Mouse (Mus musculus) left cerebral cortex, postnatal 4 days (tissue): ENCODE results near the gene Ifi47. TPM values are rescaled to one million over a fixed set of nuclear protein-coding genes. Genes with fewer than 3 reads are reported as not detected.
A peak's percentile ranks its signal among the peaks of the same experiment; 100 is the strongest.
"Not testable (repeated sequence)": the region's sequence is repeated elsewhere in the genome, so short reads cannot be mapped to it uniquely, and the experiment has no call there.

ENCODE experiments used
- DNase-seq: peaks from one replicate; pipeline ENCODE4 v3.0.0-alpha.2; 2022
- intact Hi-C: fragments of 180-260 bp; cut with DNase I; formaldehyde crosslinking; loops from one replicate; pipeline ENCODE4 v1.15.1; 2025
- total RNA-seq, 2 experiments: library from RNA; stranded (reverse); gene quantifications; 2 replicates each; pipeline ENCODE4 v1.2.3; 2021

Gene Ifi47
- under 1 TPM; 0.48 to 0.90 TPM for total RNA-seq

DNA sequence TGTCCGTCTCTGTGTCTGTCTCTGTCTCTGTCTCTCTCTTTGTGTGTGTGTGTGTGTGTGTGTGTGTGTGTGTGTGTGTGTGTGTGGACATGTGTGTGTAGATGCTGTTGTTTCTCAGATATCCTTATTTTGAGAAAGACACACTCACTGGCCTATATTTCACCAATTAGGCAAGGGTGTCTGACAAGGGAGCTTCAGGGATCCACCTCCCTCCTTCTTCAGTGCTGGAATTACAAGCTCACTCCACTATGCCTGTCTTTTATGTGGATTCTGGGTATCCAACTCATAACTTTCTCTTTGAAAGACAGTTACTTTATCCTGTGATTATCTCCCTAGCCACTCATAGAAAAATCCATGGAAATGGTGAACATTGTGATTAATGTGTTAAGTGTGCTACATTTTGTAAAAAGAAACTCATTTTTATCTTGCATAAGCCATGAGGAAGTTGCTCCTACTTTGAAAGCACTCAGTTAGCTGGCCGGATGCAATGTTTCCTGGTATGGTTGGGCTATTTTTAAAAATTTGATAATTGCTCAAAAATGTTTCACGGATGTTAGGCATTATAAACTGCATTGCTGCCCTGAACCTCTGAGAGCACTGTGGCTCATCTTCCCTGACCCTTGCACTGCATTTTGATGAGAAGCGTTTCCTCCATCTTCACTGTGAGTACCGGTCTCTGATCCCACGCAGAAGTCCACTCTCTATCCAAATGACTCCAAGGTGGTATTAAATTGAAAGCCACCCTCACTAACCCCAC is at the start of gene Ifi47:
Gene Ifi47 (plus strand): TSS at position 587 of the 757 bp plus-strand sequence.
- DNase-seq, intact Hi-C loops: not testable (repeated sequence)

DNA sequence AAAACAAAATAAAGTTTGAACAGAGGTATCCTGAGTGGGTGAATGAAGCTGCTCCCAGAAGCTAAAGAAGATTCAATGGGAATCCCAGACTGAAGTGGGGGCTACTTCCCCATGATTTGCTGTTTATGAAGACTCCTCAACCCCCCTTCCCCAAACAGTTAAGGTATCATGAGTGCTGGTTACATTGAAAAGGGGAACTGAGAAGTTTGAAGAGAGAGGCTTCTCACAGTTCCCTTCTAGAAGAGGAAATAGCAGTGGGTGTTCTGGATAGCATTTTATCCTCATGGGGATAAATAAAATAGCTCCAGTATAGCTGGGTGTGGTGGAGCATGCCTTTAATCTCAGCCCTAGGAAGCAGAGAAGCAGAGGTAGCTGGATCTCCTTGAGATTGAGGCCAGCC is 26.3 kb upstream of the Ifi47 start:
- intact Hi-C loops, DNase-seq: not testable (repeated sequence)

DNA sequence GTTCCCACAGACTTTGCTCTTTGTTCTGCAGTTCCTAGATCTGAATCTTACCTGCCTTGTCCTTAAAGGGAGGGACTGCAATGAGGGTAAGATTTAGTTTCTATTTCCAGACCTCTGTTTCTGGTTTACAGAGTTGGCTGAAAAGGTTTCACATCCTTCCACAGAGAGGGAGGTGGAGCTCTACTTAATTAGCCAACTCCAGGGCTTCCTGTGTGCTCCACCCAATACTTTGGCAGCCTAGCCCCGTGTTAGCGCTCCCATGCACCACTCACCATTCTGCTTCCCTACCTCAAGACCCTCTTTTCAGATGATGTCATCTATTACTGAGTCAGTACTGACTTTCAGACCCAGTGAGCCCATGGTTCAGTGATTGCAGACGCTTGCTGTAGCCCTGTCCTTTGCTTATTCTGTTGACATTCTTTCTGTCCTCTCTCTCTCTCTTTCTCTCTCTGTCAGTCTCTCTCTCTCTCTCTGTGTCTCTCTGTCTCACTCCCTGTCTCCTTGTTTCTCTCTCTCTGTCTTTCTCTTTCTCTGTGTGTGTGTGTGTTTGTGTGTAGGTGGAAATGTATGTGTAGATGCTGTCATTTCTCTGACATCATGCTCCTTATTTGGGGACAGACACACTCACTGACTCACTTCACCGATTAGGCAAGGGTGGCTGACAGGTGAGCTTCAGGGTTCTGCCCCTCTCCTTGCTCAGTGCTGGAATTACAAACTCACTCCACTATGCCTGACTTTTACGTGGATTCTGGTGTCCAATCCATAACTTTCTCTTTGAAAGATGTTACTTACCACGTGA is 25.1 kb upstream of the Ifi47 start, which contains the start of gene 9930111J21Rik2:
Gene 9930111J21Rik2 (minus strand): TSS at position 150 of the 799 bp plus-strand sequence.
- intact Hi-C loops, DNase-seq: not testable (repeated sequence)

DNA sequence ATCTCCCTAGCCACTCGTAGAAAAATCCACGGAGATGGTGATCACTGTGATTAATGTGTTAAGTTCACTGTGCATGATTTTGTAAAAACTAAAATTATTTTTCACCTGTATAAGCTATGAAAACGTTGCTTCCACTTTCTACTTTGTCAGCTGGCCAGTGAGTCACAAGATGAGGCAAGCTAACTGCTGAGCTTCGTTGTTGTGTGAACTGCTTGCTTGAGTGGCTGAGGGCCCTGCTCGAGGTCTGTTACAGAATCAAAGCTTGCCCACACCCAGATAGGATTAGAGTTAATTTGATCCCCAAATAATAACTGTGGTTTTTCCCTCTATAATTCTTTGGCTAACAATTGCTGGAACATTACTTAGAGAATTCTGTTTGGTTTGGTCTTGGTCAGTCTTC is 24.5 kb upstream of the Ifi47 start:
- intact Hi-C loops: not testable (repeated sequence)

DNA sequence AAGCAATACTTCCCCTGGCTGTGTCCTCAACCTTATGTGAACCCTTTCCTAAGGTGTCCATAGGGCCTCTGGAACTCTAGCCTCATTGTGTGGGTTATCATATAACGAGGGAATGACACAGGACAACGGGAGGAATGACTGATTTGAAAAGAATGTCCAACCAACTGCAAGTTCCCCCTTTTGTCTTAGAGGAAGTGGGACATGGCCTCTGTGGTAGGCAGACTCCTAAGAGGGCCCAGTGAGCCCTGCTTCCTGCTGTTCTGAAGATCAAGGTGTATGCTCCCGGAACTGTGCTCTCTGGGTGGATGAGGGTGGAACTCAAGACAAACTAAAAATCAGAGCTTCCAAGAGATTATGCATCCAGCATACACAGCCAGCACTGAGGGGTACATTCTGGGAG is 16.3 kb upstream of the Ifi47 start:
- intact Hi-C loops, DNase-seq: not testable (repeated sequence)

More for the DNA sequence above, 24.5 kb upstream of the Ifi47 start:
- not testable (repeated sequence) for DNase-seq

DNA sequence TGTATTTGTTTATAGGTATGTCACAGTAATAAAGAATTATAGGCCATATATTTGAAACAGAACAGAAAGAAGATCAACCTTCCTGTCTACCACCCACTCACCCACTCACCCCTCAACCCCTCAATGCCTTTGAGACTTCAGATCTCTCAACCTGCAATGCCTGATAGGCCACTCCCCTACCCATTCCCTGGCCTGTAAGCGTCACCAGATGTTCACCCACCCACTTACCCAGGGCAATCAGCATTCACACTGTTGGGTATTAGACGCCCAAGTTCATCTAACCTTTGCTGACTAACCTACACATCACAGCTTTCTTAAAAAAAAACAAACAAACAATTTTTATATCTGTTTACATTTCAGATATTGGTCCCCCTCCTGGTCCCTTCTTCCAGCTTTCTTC is 14.5 kb upstream of the Ifi47 start:
- DNase-seq, intact Hi-C loops: not testable (repeated sequence)

- intact Hi-C loops, DNase-seq: not testable (repeated sequence)
These were observed 12.5 kb upstream of the Ifi47 start, which contains the start of gene Tgtp2 for GRCm38 (mm10) chr11:49063713-49064469. Gene Tgtp2 (minus strand): TSS chr11:49064206.

- no peak for DNase-seq
- intact Hi-C loops: no loop called here
These were observed 8.0 kb upstream of the Ifi47 start for GRCm38 (mm10) chr11:49068358-49068757.

GRCm38 (mm10) chr11:49077012-49077411 is 625 bp downstream of the Ifi47 start:
- no peak for DNase-seq
- intact Hi-C loops: loop anchor here (1.0 kb wide), 1 partner anchor 155 kb away; no protein-coding TSS in a partner anchor

GRCm38 (mm10) chr11:49078719-49079118 is 2.3 kb downstream of the Ifi47 start:
- DNase-seq: no peak
- intact Hi-C loops: no loop called here

GRCm38 (mm10) chr11:49080636-49081035 is 4.2 kb downstream of the Ifi47 start:
- intact Hi-C loops: no loop called here

DNA sequence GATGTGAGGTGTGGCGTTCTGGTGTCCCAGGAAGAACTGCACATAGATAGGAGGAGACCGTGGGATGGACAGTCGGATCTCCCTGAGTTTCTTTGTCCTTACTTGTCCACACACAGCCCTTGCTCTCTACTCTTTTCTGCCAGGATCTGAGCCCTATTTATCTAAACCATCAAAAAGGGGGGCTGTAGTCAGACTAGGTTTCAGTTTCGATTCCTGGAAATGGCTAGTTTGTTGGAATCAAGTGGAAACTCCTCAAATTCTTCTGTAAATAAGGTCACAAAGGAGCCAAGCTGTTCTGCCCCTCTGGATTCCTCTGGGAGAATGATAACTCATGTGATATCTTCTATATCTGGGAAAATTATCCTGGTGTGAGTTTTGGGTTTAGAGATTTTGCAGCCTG is 5.0 kb downstream of the Ifi47 start:
- no peak for DNase-seq
- intact Hi-C loops: no loop called here

More at GRCm38 (mm10) chr11:49080636-49081035, 4.2 kb downstream of the Ifi47 start:
- DNase-seq: no peak

GRCm38 (mm10) chr11:49081886-49082285 is 5.5 kb downstream of the Ifi47 start:
- DNase-seq: no peak
- intact Hi-C loops: no loop called here

DNA sequence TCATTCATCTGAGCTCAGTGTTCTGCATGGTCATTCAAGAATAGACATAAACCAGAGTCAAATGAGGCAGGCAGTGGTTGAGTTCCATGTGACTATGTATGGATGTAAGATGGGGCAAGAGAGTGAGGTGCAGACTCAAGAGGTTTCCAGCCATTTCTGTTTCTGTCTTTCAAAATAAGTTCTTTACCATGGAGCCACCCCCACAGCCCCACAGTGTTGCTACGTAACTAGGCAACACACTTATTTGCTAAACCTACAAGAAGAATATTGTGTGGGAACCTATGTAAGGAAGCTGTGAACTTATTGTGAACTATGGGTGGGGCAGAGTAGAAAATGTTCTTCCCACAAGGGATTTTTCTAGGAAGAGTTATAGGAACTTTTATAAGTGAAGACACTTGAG is 6.8 kb downstream of the Ifi47 start:
- no peak for DNase-seq

GRCm38 (mm10) chr11:49083808-49084207 is 7.4 kb downstream of the Ifi47 start:
- intact Hi-C loops: no loop called here
- DNase-seq: no peak

More for the DNA sequence above, 6.8 kb downstream of the Ifi47 start:
- intact Hi-C loops: no loop called here

DNA sequence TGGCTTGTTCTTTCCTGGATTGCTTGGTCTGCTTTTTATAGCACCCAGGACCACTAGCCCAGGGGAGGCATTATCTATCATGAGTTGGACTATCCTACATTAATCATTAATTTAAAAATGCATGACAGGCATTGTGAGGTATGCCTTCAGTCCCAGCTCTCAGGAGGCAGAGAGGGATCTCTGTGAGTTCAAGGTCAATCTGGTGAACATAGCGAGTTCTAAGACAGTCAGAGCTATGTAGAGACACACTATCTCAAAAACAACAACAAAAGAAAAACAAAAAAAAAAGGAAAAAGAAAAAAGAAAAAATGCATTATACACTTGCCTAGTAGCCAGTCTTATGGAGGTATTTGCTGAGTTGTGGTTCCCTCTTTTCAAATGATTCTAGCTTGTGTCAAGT is 8.0 kb downstream of the Ifi47 start:
- intact Hi-C loops: no loop called here
- DNase-seq: no peak

DNA sequence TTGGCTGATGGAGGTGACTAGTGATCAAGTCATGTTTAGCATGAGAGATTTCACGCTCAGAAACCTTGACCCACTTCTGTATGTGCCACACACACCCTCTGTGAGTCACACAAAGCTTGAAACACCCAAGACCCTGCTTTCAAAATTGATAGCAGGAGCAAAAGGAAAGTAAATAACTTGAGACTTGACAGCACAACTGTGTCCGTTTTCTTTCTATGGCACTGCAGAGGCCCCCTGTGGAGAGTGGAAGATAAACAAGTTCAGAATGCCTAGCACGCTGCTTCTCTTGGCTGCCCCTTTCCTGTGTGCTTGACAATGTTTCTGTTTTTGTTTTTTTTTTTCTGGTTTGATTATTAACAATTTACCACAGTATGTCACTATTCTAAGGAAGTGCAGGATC is 8.5 kb downstream of the Ifi47 start:
- intact Hi-C loops: no loop called here
- peak; percentile 10 for DNase-seq

DNA sequence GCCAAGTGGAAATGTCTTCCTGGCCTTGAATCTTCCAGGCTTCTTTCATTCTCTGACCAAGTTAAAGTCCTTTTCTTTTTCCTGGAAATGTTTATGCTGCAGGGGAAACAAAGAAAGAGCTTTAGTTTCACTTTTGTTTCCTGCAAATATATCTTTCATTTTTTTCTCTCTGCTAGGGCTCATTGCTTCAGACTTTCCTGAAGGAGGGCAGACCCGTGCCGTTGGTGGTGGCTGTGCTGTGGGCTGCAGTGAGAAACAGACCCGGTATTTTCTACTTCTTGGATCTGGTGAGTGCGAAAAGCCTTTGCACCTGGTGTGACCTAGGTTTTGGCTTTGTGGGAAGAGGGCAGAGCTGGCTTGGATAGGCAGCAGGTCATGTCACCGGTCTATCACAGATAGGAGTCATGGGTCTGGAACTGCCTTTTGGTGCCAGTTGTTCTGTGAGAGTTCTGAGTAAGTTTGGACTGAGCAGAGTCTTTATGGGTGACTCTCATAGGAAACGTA is 10.5 kb downstream of the Ifi47 start:
- intact Hi-C loops: no loop called here
- DNase-seq: no peak

GRCm38 (mm10) chr11:49087830-49088616 is 11.6 kb downstream of the Ifi47 start:
- intact Hi-C loops: no loop called here
- DNase-seq: no peak
